Mouse (Mus musculus): Measurements from ENCODE around the gene Ccdc28b. TPM values are rescaled to one million over a fixed set of nuclear protein-coding genes. Genes with fewer than 3 reads are reported as not detected.
A peak's percentile ranks its signal among the peaks of the same experiment; 100 is the strongest.

The Ccdc28b gene
- polyA plus RNA-seq (2012; rRNA removed) = 89.1 and 99.2 TPM in 2 replicates

GRCm38 (mm10) chr4:129623681-129624091, at the start of gene Ccdc28b:
Gene Ccdc28b, minus strand, starts transcription at chr4:129623947.
- peak within 1 kb of the TSS; percentile 69 for H3K4me3 ChIP-seq (ENCODE audit: insufficient read depth, low read length)
- peaks cover 14% of the 10 kb centered on the region for H3K4me1 ChIP-seq (ENCODE audit: control insufficient read depth, insufficient read depth, low read length)
- peak; percentile 76 for TF ChIP-seq POLR2A (IDR thresholded peaks at IDR 0.05; ENCODE audit: extremely low read depth, insufficient read depth, low read length)
- no peak for TF ChIP-seq CTCF (IDR thresholded peaks at IDR 0.05; ENCODE audit: extremely low read depth, insufficient read depth, low read length)
- peak within 1 kb of the TSS; percentile 89 for H3K27ac ChIP-seq (ENCODE audit: insufficient read depth, low read length)

- peak overlapping the region; percentile 58 for H3K4me3 ChIP-seq (ENCODE audit: insufficient read depth, low read length)
- TF ChIP-seq CTCF (IDR thresholded peaks at IDR 0.05; ENCODE audit: extremely low read depth, insufficient read depth, low read length) = no peak
- peaks cover 5% of the 10 kb centered on the region; the same call in 1 of the 2 replicates for H3K4me1 ChIP-seq (ENCODE audit: control insufficient read depth, insufficient read depth, low read length)
- peak overlapping the region; percentile 47 for H3K27ac ChIP-seq (ENCODE audit: insufficient read depth, low read length)
Observed at GRCm38 (mm10) chr4:129672878-129673449, 49.2 kb upstream of the Ccdc28b start.

GRCm38 (mm10) chr4:129672083-129672877, 48.5 kb upstream of the Ccdc28b start, which contains the start of gene Kpna6:
Gene Kpna6, minus strand, starts transcription at chr4:129672767.
- peak within 1 kb of the TSS; percentile 58 for H3K4me3 ChIP-seq (ENCODE audit: insufficient read depth, low read length)
- TF ChIP-seq CTCF (IDR thresholded peaks at IDR 0.05; ENCODE audit: extremely low read depth, insufficient read depth, low read length) (no peak), POLR2A (IDR thresholded peaks at IDR 0.05; ENCODE audit: extremely low read depth, insufficient read depth, low read length) (no peak)

GRCm38 (mm10) chr4:129671491-129672082, 47.8 kb upstream of the Ccdc28b start:
- TF ChIP-seq CTCF (IDR thresholded peaks at IDR 0.05; ENCODE audit: extremely low read depth, insufficient read depth, low read length) (peak; percentile 64), POLR2A (IDR thresholded peaks at IDR 0.05; ENCODE audit: extremely low read depth, insufficient read depth, low read length) (no peak)
- H3K27ac ChIP-seq (ENCODE audit: insufficient read depth, low read length) = peak overlapping the region; percentile 87; the same call in 1 of the 2 replicates
- H3K4me1 ChIP-seq (ENCODE audit: control insufficient read depth, insufficient read depth, low read length) = peaks cover 5% of the 10 kb centered on the region; the same call in 1 of the 2 replicates
- H3K4me3 ChIP-seq (ENCODE audit: insufficient read depth, low read length) = peak overlapping the region; percentile 58

More at GRCm38 (mm10) chr4:129672083-129672877, 48.5 kb upstream of the Ccdc28b start, which contains the start of gene Kpna6:
- H3K27ac ChIP-seq (ENCODE audit: insufficient read depth, low read length) = peak within 1 kb of the TSS; percentile 87
- H3K4me1 ChIP-seq (ENCODE audit: control insufficient read depth, insufficient read depth, low read length) = peaks cover 5% of the 10 kb centered on the region; the same call in 1 of the 2 replicates

- H3K4me3 ChIP-seq (ENCODE audit: insufficient read depth, low read length) = no peak overlapping the region
- no peak overlapping the region for H3K27ac ChIP-seq (ENCODE audit: insufficient read depth, low read length)
- no peak for TF ChIP-seq CTCF (IDR thresholded peaks at IDR 0.05; ENCODE audit: extremely low read depth, insufficient read depth, low read length)
- no peak for TF ChIP-seq POLR2A (IDR thresholded peaks at IDR 0.05; ENCODE audit: extremely low read depth, insufficient read depth, low read length)
- peaks cover 10% of the 10 kb centered on the region for H3K4me1 ChIP-seq (ENCODE audit: control insufficient read depth, insufficient read depth, low read length)
Observed at GRCm38 (mm10) chr4:129662255-129662813, 38.6 kb upstream of the Ccdc28b start.

GRCm38 (mm10) chr4:129661584-129661983, 37.8 kb upstream of the Ccdc28b start:
- Histone ChIP-seq H3K4me3 (ENCODE audit: insufficient read depth, low read length) (no peak overlapping the region), H3K4me1 (ENCODE audit: control insufficient read depth, insufficient read depth, low read length) (peaks cover 10% of the 10 kb centered on the region), H3K27ac (ENCODE audit: insufficient read depth, low read length) (no peak overlapping the region)
- TF ChIP-seq POLR2A (IDR thresholded peaks at IDR 0.05; ENCODE audit: extremely low read depth, insufficient read depth, low read length) = no peak
- no peak for TF ChIP-seq CTCF (IDR thresholded peaks at IDR 0.05; ENCODE audit: extremely low read depth, insufficient read depth, low read length)

- TF ChIP-seq POLR2A (IDR thresholded peaks at IDR 0.05; ENCODE audit: extremely low read depth, insufficient read depth, low read length) (no peak), CTCF (IDR thresholded peaks at IDR 0.05; ENCODE audit: extremely low read depth, insufficient read depth, low read length) (no peak)
- no peaks in the 10 kb centered on the region for H3K4me1 ChIP-seq (ENCODE audit: control insufficient read depth, insufficient read depth, low read length)
- no peak overlapping the region for H3K4me3 ChIP-seq (ENCODE audit: insufficient read depth, low read length)
- H3K27ac ChIP-seq (ENCODE audit: insufficient read depth, low read length) = no peak overlapping the region
Observed at GRCm38 (mm10) chr4:129654770-129655169, 31.0 kb upstream of the Ccdc28b start.

- Histone ChIP-seq H3K4me3 (ENCODE audit: insufficient read depth, low read length) (no peak overlapping the region), H3K27ac (ENCODE audit: insufficient read depth, low read length) (no peak overlapping the region), H3K4me1 (ENCODE audit: control insufficient read depth, insufficient read depth, low read length) (peaks cover 7% of the 10 kb centered on the region)
- TF ChIP-seq POLR2A (IDR thresholded peaks at IDR 0.05; ENCODE audit: extremely low read depth, insufficient read depth, low read length) = no peak
- TF ChIP-seq CTCF (IDR thresholded peaks at IDR 0.05; ENCODE audit: extremely low read depth, insufficient read depth, low read length) = no peak
Observed at GRCm38 (mm10) chr4:129650359-129650758, 26.6 kb upstream of the Ccdc28b start.

GRCm38 (mm10) chr4:129648656-129649055, 24.9 kb upstream of the Ccdc28b start:
- peaks cover 12% of the 10 kb centered on the region for H3K4me1 ChIP-seq (ENCODE audit: control insufficient read depth, insufficient read depth, low read length)
- H3K4me3 ChIP-seq (ENCODE audit: insufficient read depth, low read length) = no peak overlapping the region
- no peak overlapping the region for H3K27ac ChIP-seq (ENCODE audit: insufficient read depth, low read length)
- TF ChIP-seq CTCF (IDR thresholded peaks at IDR 0.05; ENCODE audit: extremely low read depth, insufficient read depth, low read length) (no peak), POLR2A (IDR thresholded peaks at IDR 0.05; ENCODE audit: extremely low read depth, insufficient read depth, low read length) (no peak)

All from cortical plate, adult 2 months (tissue).